Mouse (Mus musculus): ENCODE results near the gene Fam166a. TPM values are rescaled to one million over a fixed set of nuclear protein-coding genes. Genes with fewer than 3 reads are reported as not detected.

Fam166a gene
- polyA plus RNA-seq, 1 experiment from 2014 or later: 1.5 TPM

- Histone ChIP-seq H3K9ac (no peak overlapping the region), H3K9me3 (no peaks in the 10 kb centered on the region), H3K4me1 (0 out of 2 replicates have a peak, but pooled peaks cover 15% of the 10 kb centered on the region), H3K4me3 (replicated peaks) (peak overlapping the region; percentile 53), H3K4me2 (peak overlapping the region; percentile 98), H3K27ac (no peak overlapping the region), H3K27me3 (replicated peaks) (peaks cover 21% of the 10 kb centered on the region), H3K36me3 (no peaks in the 10 kb centered on the region)
- 32% methylated on average over 5 of the region's 5 CpGs for WGBS
- ATAC-seq (ENCODE audit: insufficient read depth, low FRiP score, low read depth): no peak
Observed at GRCm38 (mm10) chr2:25186575-25186930, 32.0 kb upstream of the Fam166a start.

- 81% methylated on average over 6 of the region's 6 CpGs for WGBS
- Histone ChIP-seq H3K36me3 (no peaks in the 10 kb centered on the region), H3K27ac (no peak overlapping the region), H3K4me2 (no peak overlapping the region), H3K27me3 (replicated peaks) (peaks cover 17% of the 10 kb centered on the region; the same call in 1 of the 2 replicates), H3K4me1 (0 out of 2 replicates have a peak, but pooled peaks cover 11% of the 10 kb centered on the region), H3K9ac (no peak overlapping the region), H3K4me3 (replicated peaks) (no peak overlapping the region), H3K9me3 (no peaks in the 10 kb centered on the region)
- ATAC-seq (ENCODE audit: insufficient read depth, low FRiP score, low read depth): no peak
Observed at GRCm38 (mm10) chr2:25187841-25188240, 30.7 kb upstream of the Fam166a start.

GRCm38 (mm10) chr2:25193330-25193770 lies 25.2 kb upstream of the Fam166a start:
- no peak overlapping the region for H3K9ac ChIP-seq
- H3K4me3 ChIP-seq (replicated peaks): no peak overlapping the region
- H3K27ac ChIP-seq: no peak overlapping the region
- peak overlapping the region; percentile 32 for H3K4me2 ChIP-seq
- H3K9me3 ChIP-seq: no peaks in the 10 kb centered on the region
- H3K36me3 ChIP-seq: no peaks in the 10 kb centered on the region
- peak; percentile 79 for ATAC-seq (ENCODE audit: insufficient read depth, low FRiP score, low read depth)
- 2% methylated on average over 6 of the region's 6 CpGs for WGBS
- H3K4me1 ChIP-seq: peaks cover 29% of the 10 kb centered on the region
- H3K27me3 ChIP-seq (replicated peaks): 0 out of 2 replicates have a peak, but pooled peaks cover 4% of the 10 kb centered on the region

GRCm38 (mm10) chr2:25194006-25194405 lies 24.5 kb upstream of the Fam166a start:
- no peaks in the 10 kb centered on the region for H3K36me3 ChIP-seq
- 0 out of 2 replicates have a peak, but pooled peaks cover 4% of the 10 kb centered on the region for H3K27me3 ChIP-seq (replicated peaks)
- ATAC-seq (ENCODE audit: insufficient read depth, low FRiP score, low read depth): no peak
- 71% methylated on average over 5 of the region's 5 CpGs for WGBS
- H3K4me3 ChIP-seq (replicated peaks): no peak overlapping the region
- peak overlapping the region; percentile 67; the same call in 1 of the 2 replicates for H3K27ac ChIP-seq
- no peaks in the 10 kb centered on the region for H3K9me3 ChIP-seq
- H3K4me1 ChIP-seq: peaks cover 29% of the 10 kb centered on the region
- no peak overlapping the region for H3K9ac ChIP-seq
- peak overlapping the region; percentile 66 for H3K4me2 ChIP-seq

- no peaks in the 10 kb centered on the region for H3K9me3 ChIP-seq
- peak overlapping the region; percentile 66 for H3K4me2 ChIP-seq
- H3K4me3 ChIP-seq (replicated peaks): peak overlapping the region; percentile 43
- no peak for ATAC-seq (ENCODE audit: insufficient read depth, low FRiP score, low read depth)
- WGBS: 80% methylated on average over 17 of the region's 17 CpGs
- 0 out of 2 replicates have a peak, but pooled peaks cover 4% of the 10 kb centered on the region for H3K27me3 ChIP-seq (replicated peaks)
- no peak overlapping the region for H3K9ac ChIP-seq
- H3K27ac ChIP-seq: peak overlapping the region; percentile 90; the same call in 1 of the 2 replicates
- peaks cover 29% of the 10 kb centered on the region for H3K4me1 ChIP-seq
- H3K36me3 ChIP-seq: 0 out of 2 replicates have a peak, but pooled peaks cover 2% of the 10 kb centered on the region
Observed at GRCm38 (mm10) chr2:25194486-25195171, 23.9 kb upstream of the Fam166a start.

- H3K9ac ChIP-seq: peak overlapping the region; percentile 24
- 0 out of 2 replicates have a peak, but pooled peaks cover 4% of the 10 kb centered on the region for H3K27me3 ChIP-seq (replicated peaks)
- H3K4me2 ChIP-seq: peak overlapping the region; percentile 66
- peaks cover 29% of the 10 kb centered on the region for H3K4me1 ChIP-seq
- H3K4me3 ChIP-seq (replicated peaks): peak overlapping the region; percentile 43
- ATAC-seq (ENCODE audit: insufficient read depth, low FRiP score, low read depth): peak; percentile 21; the same call in 1 of the 2 replicates
- no peaks in the 10 kb centered on the region for H3K9me3 ChIP-seq
- H3K27ac ChIP-seq: peak overlapping the region; percentile 90
- peaks cover 10% of the 10 kb centered on the region for H3K36me3 ChIP-seq
- 17% methylated on average over 55 of the region's 55 CpGs for WGBS
Observed at GRCm38 (mm10) chr2:25195211-25196156, 23.1 kb upstream of the Fam166a start.

- Histone ChIP-seq H3K9ac (peak within 1 kb of the TSS; percentile 24), H3K27me3 (replicated peaks) (0 out of 2 replicates have a peak, but pooled peaks cover 4% of the 10 kb centered on the region), H3K36me3 (peaks cover 18% of the 10 kb centered on the region), H3K4me3 (replicated peaks) (peak within 1 kb of the TSS; percentile 43), H3K4me2 (peak within 1 kb of the TSS; percentile 66), H3K9me3 (no peaks in the 10 kb centered on the region), H3K4me1 (peaks cover 29% of the 10 kb centered on the region), H3K27ac (peak within 1 kb of the TSS; percentile 90)
- peak; percentile 85 for ATAC-seq (ENCODE audit: insufficient read depth, low FRiP score, low read depth)
- 8% methylated on average over 8 of the region's 8 CpGs for WGBS
Observed at GRCm38 (mm10) chr2:25196172-25196954, 22.2 kb upstream of the Fam166a start, which contains the start of gene Tor4a. Gene Tor4a, minus strand, starts transcription at chr2:25196886.

GRCm38 (mm10) chr2:25197191-25197590 lies 21.4 kb upstream of the Fam166a start:
- H3K4me1 ChIP-seq: peaks cover 29% of the 10 kb centered on the region
- H3K36me3 ChIP-seq: peaks cover 26% of the 10 kb centered on the region
- no peak for ATAC-seq (ENCODE audit: insufficient read depth, low FRiP score, low read depth)
- peak overlapping the region; percentile 90 for H3K27ac ChIP-seq
- H3K9ac ChIP-seq: 0 out of 2 replicates have a peak overlapping the region, but pooled peaks have one; percentile 4
- H3K4me3 ChIP-seq (replicated peaks): peak overlapping the region; percentile 43; the same call in 1 of the 2 replicates
- WGBS: 22% methylated on average over 2 of the region's 2 CpGs
- H3K9me3 ChIP-seq: no peaks in the 10 kb centered on the region
- 0 out of 2 replicates have a peak, but pooled peaks cover 4% of the 10 kb centered on the region for H3K27me3 ChIP-seq (replicated peaks)
- H3K4me2 ChIP-seq: peak overlapping the region; percentile 66

- H3K4me3 ChIP-seq (replicated peaks): no peak overlapping the region
- ATAC-seq (ENCODE audit: insufficient read depth, low FRiP score, low read depth): no peak
- no peaks in the 10 kb centered on the region for H3K9me3 ChIP-seq
- H3K27ac ChIP-seq: 0 out of 2 replicates have a peak overlapping the region, but pooled peaks have one; percentile 90
- H3K9ac ChIP-seq: no peak overlapping the region
- peaks cover 29% of the 10 kb centered on the region for H3K4me1 ChIP-seq
- H3K36me3 ChIP-seq: peaks cover 34% of the 10 kb centered on the region
- no peak overlapping the region for H3K4me2 ChIP-seq
- 0 out of 2 replicates have a peak, but pooled peaks cover 4% of the 10 kb centered on the region for H3K27me3 ChIP-seq (replicated peaks)
Observed at GRCm38 (mm10) chr2:25197946-25198345, 20.6 kb upstream of the Fam166a start.

GRCm38 (mm10) chr2:25200631-25201030 lies 17.9 kb upstream of the Fam166a start:
- no peak overlapping the region for H3K4me3 ChIP-seq (replicated peaks)
- H3K9ac ChIP-seq: no peak overlapping the region
- H3K9me3 ChIP-seq: no peaks in the 10 kb centered on the region
- peaks cover 58% of the 10 kb centered on the region for H3K36me3 ChIP-seq
- 0 out of 2 replicates have a peak, but pooled peaks cover 3% of the 10 kb centered on the region for H3K4me1 ChIP-seq
- 90% methylated on average over 2 of the region's 2 CpGs for WGBS
- no peak overlapping the region for H3K27ac ChIP-seq
- H3K4me2 ChIP-seq: no peak overlapping the region
- no peaks in the 10 kb centered on the region for H3K27me3 ChIP-seq (replicated peaks)
- ATAC-seq (ENCODE audit: insufficient read depth, low FRiP score, low read depth): no peak

Measured in stomach, embryonic 15.5 days (tissue).